In the genomic region with DNA sequence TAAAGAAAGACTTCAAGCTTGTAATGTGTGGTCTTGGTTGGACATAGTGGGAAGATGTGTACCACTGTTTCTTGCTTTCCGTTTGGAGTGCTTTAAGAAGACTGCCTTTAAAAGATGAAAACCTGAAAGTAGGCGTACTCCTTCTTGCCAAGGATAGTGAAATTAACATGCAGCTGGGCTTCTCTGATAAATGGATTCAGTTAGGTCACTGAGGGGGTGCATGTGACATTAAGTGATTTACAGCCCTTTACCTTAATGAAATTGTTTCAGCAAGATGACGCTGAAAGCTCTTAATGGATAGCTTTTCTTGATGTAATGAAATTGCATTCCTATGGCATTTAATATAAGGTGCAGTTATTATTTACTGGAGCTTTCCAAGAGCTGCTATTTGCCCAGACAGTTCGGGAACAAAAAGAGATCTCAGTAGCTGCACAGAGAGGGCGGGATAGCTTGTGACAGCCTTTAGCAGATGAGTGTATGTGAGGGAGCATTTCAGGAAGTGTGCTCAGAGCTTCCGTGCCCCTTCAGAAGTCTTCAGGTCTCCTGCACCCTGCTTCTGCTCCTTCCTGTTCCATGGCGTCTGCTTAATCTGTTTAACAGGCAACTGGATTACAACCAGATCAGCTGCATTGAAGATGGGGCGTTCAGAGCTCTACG, we compare ENCODE assay signal across 23 mouse cellular contexts.
DNase-seq lines count a peak whose midpoint lies in the region; ATAC-seq lines count a peak whose summit lies in the region.
"Had no signal": no experiment of that assay in that cellular context is flagged by ENCODE, and none has a peak within 500 bp of the region (broad histone marks: within the 10 kb centered on the region; RNA-seq: fewer than 3 reads in every experiment).

No protein-coding gene starts in this region.

- 0 out of 2 replicates have a peak, but pooled peaks cover 3% of the 10 kb centered on the region for H3K4me1 ChIP-seq in neural tube, embryonic 12.5 days
- no peaks in the 10 kb centered on the region for H3K4me1 ChIP-seq in hindbrain, embryonic 15.5 days (replicated peaks)
- H3K4me1 ChIP-seq: embryonic facial prominence, embryonic 15.5 days; intestine, embryonic 15.5 days; limb, embryonic 12.5 days; liver, embryonic 13.5 days; midbrain, embryonic 10.5 days; stomach, embryonic 15.5 days had no signal

- ATAC-seq in neural tube, embryonic 12.5 days (ENCODE audit: low FRiP score, low read depth), result peak; percentile 67; the same call in 1 of the 2 replicates
- ATAC-seq in hindbrain, embryonic 15.5 days (ENCODE audit: low FRiP score, low read depth), result peak; percentile 56; the same call in 1 of the 2 replicates
- ATAC-seq: forebrain, embryonic 16.5 days; intestine, embryonic 15.5 days had no signal

- H3K9ac ChIP-seq in neural tube, embryonic 12.5 days, result no peak overlapping the region
- no peak overlapping the region for H3K9ac ChIP-seq in hindbrain, embryonic 15.5 days
- H3K9ac ChIP-seq: embryonic facial prominence, embryonic 15.5 days; intestine, embryonic 15.5 days; limb, embryonic 12.5 days; liver, embryonic 13.5 days; lung, embryonic 14.5 days; stomach, embryonic 15.5 days had no signal

- DNase-seq in neural tube, embryonic 10.5 days (ENCODE audit: extremely low spot score, low spot score), result no peak
- DNase-seq in embryo, embryonic 9.5 days (ENCODE audit: extremely low spot score), result peak; percentile 5
- DNase-seq in layer of hippocampus, adult 11-12 months (ENCODE audit: low spot score), result no peak
- DNase-seq in heart, adult 18-20 months, result no peak
- no peak for DNase-seq in adrenal gland, adult 18-20 months (ENCODE audit: low spot score in 2 of 2)
- no peak for DNase-seq in frontal cortex, adult 2 months (ENCODE audit: extremely low spot score in 1 of 2, low spot score in 1 of 2)
- DNase-seq: cerebellum, adult 9-11 months; gastrocnemius, adult 2 months; heart, postnatal 36 days; kidney, postnatal 36 days; liver, embryonic 13.5 days; lung, embryonic 14.5 days; lung, postnatal 4 days; thymus, adult 18-20 months had no signal

- H3K27ac ChIP-seq in neural tube, embryonic 12.5 days, result peak overlapping the region; percentile 4; the same call in 1 of the 2 replicates
- no peak overlapping the region for H3K27ac ChIP-seq in hindbrain, embryonic 15.5 days (replicated peaks)
- H3K27ac ChIP-seq: embryonic facial prominence, embryonic 15.5 days; gastrocnemius, adult 2 months; intestine, embryonic 15.5 days; limb, embryonic 12.5 days; liver, embryonic 13.5 days; midbrain, embryonic 10.5 days; stomach, embryonic 15.5 days had no signal

- no peaks in the 10 kb centered on the region for H3K36me3 ChIP-seq in neural tube, embryonic 12.5 days
- H3K36me3 ChIP-seq in hindbrain, embryonic 15.5 days, result no peaks in the 10 kb centered on the region
- H3K36me3 ChIP-seq: embryonic facial prominence, embryonic 15.5 days; intestine, embryonic 15.5 days; limb, embryonic 12.5 days; liver, embryonic 13.5 days; midbrain, embryonic 10.5 days; stomach, embryonic 15.5 days had no signal

- no peaks in the 10 kb centered on the region for H3K27me3 ChIP-seq in neural tube, embryonic 12.5 days (replicated peaks)
- H3K27me3 ChIP-seq in hindbrain, embryonic 15.5 days, result no peaks in the 10 kb centered on the region
- H3K27me3 ChIP-seq: CH12.LX; embryonic facial prominence, embryonic 15.5 days; intestine, embryonic 15.5 days; limb, embryonic 12.5 days; liver, embryonic 13.5 days; stomach, embryonic 15.5 days had no signal

- 0 out of 2 replicates have a peak overlapping the region, but pooled peaks have one; percentile 11 for H3K4me3 ChIP-seq in neural tube, embryonic 12.5 days
- H3K4me3 ChIP-seq in hindbrain, embryonic 15.5 days, result no peak overlapping the region
- H3K4me3 ChIP-seq: embryonic facial prominence, embryonic 15.5 days; gastrocnemius, adult 2 months; intestine, embryonic 15.5 days; limb, embryonic 12.5 days; liver, embryonic 13.5 days; midbrain, embryonic 10.5 days; stomach, embryonic 15.5 days had no signal

- H3K9me3 ChIP-seq in neural tube, embryonic 12.5 days, result no peaks in the 10 kb centered on the region
- no peaks in the 10 kb centered on the region for H3K9me3 ChIP-seq in hindbrain, embryonic 15.5 days
- H3K9me3 ChIP-seq: embryonic facial prominence, embryonic 15.5 days; intestine, embryonic 15.5 days; limb, embryonic 12.5 days; liver, embryonic 13.5 days; midbrain, embryonic 10.5 days; stomach, embryonic 15.5 days had no signal

- peak overlapping the region; percentile 37 for H3K4me2 ChIP-seq in neural tube, embryonic 12.5 days (replicated peaks)
- H3K4me2 ChIP-seq in hindbrain, embryonic 15.5 days, result no peak overlapping the region
- H3K4me2 ChIP-seq: embryonic facial prominence, embryonic 15.5 days; intestine, embryonic 15.5 days; limb, embryonic 12.5 days; liver, embryonic 13.5 days; lung, embryonic 14.5 days; stomach, embryonic 15.5 days had no signal

- WGBS in neural tube, embryonic 12.5 days, result 44% methylated on average over 9 of the region's 9 CpGs
- 52% methylated on average over 9 of the region's 9 CpGs for WGBS in hindbrain, embryonic 15.5 days
